Mouse (Mus musculus): ENCODE data around the gene Serpina16. TPM values are rescaled to one million over a fixed set of nuclear protein-coding genes. Genes with fewer than 3 reads are reported as not detected.

The Serpina16 gene
- polyA plus RNA-seq (2012; rRNA removed) (0.03 and 0.04 TPM in 2 replicates), polyA plus RNA-seq (2014; fragmentation: Nextera tagmentation; extraction: Ambion mirVana) (0.06 and 0.11 TPM in 2 replicates)

DNA sequence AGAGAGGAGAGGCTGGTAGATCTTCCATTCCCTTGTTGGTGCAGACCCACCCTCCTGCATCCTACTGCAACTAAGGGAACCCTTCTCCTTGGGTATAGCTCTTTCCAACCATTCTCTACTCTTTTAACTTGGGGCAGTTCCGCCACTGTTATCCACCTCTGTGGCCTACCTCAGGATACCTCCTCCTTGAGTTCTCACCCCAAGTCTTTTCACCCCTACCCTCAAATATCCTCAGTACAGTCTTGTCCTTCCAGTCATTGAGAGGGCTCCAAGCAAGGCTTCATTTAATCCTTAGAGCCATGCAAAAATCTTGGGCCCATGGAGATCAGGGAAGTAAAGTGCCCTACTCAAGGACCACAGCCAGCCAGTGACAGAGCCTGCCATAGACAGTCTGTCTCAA is at the start of gene Serpina16:
Serpina16 (minus strand) TSS at position 101 of the 400 bp plus-strand sequence.
- Histone ChIP-seq H3K27ac (no peak within 1 kb of the TSS), H3K9ac (replicated peaks) (no peak within 1 kb of the TSS), H3K9me3 (ENCODE audit: control insufficient read depth, low read length) (no peaks in the 10 kb centered on the region), H3K4me2 (ENCODE audit: low read depth) (no peak within 1 kb of the TSS), H3K4me3 (ENCODE audit: insufficient read depth in 1 of 2, low read depth in 2 of 2, low read length in 2 of 2) (no peak within 1 kb of the TSS), H3K27me3 (ENCODE audit: control insufficient read depth, insufficient read depth, low read length) (no peaks in the 10 kb centered on the region), H3K36me3 (replicated peaks; ENCODE audit: control insufficient read depth, insufficient read depth, low read depth) (no peaks in the 10 kb centered on the region), H3K4me1 (replicated peaks; ENCODE audit: control insufficient read depth in 2 of 2, insufficient read depth in 2 of 2, low read length in 1 of 2) (peaks cover 0 to 13% of the 10 kb centered on the region in 2 experiments; a peak in 2 of 4 replicates)
- WGBS (ENCODE audit: insufficient replicate concordance) = 61% methylated on average over 1 of the region's 1 CpGs
- no peak for DNase-seq (ENCODE audit: low read depth in 3 of 3, low spot score in 3 of 3)
- no peak for TF ChIP-seq EP300 (IDR thresholded peaks at IDR 0.05; ENCODE audit: low read depth)
- no peak for TF ChIP-seq CTCF (IDR thresholded peaks at IDR 0.05; ENCODE audit: low read depth)
- ATAC-seq (ENCODE audit: insufficient read depth) = no peak

DNA sequence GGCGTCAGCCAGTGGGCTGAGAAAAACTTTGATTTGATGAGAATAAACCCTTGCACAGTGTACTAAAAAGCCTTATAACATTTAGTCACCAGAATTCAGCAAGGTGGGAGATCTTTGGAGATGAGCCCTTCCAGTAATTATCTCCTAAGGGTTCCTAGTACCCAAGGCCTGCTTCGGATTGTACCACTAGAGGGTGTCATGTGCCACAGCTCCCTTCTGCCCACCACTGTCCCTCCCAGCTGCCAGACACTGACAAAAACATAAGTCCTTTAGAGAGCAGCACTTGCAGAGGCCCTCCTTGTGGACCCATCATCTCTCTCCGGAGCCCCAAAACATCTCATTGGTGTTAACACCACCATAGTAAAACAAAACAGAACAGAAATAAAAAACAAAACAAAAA is 35.6 kb upstream of the Serpina16 start:
- Histone ChIP-seq H3K9me3 (ENCODE audit: control insufficient read depth, low read length) (no peaks in the 10 kb centered on the region), H3K27me3 (ENCODE audit: control insufficient read depth, insufficient read depth, low read length) (no peaks in the 10 kb centered on the region), H3K36me3 (replicated peaks; ENCODE audit: control insufficient read depth, insufficient read depth, low read depth) (no peaks in the 10 kb centered on the region), H3K9ac (replicated peaks) (no peak overlapping the region), H3K27ac (no peak overlapping the region), H3K4me2 (ENCODE audit: low read depth) (no peak overlapping the region), H3K4me1 (replicated peaks; ENCODE audit: control insufficient read depth in 2 of 2, insufficient read depth in 2 of 2, low read length in 1 of 2) (peaks cover 0 to 6% of the 10 kb centered on the region in 2 experiments; a peak in 1 of 4 replicates), H3K4me3 (ENCODE audit: insufficient read depth in 1 of 2, low read depth in 2 of 2, low read length in 2 of 2) (no peak overlapping the region)
- DNase-seq (ENCODE audit: low read depth in 3 of 3, low spot score in 3 of 3) = no peak
- peak; percentile 26; the same call in 1 of the 2 replicates for TF ChIP-seq CTCF (IDR thresholded peaks at IDR 0.05; ENCODE audit: low read depth)
- no peak for TF ChIP-seq EP300 (IDR thresholded peaks at IDR 0.05; ENCODE audit: low read depth)
- WGBS (ENCODE audit: insufficient replicate concordance) = 54% methylated on average over 3 of the region's 3 CpGs
- no peak for ATAC-seq (ENCODE audit: insufficient read depth)

GRCm38 (mm10) chr12:103710405-103710804 is 34.5 kb upstream of the Serpina16 start:
- H3K27me3 ChIP-seq (ENCODE audit: control insufficient read depth, insufficient read depth, low read length) = no peaks in the 10 kb centered on the region
- no peaks in the 10 kb centered on the region for H3K9me3 ChIP-seq (ENCODE audit: control insufficient read depth, low read length)
- DNase-seq (ENCODE audit: low read depth in 3 of 3, low spot score in 3 of 3) (no peak), ATAC-seq (ENCODE audit: insufficient read depth) (no peak)
- WGBS (ENCODE audit: insufficient replicate concordance) = 57% methylated on average over 1 of the region's 1 CpGs
- H3K36me3 ChIP-seq (replicated peaks; ENCODE audit: control insufficient read depth, insufficient read depth, low read depth) = no peaks in the 10 kb centered on the region
- TF ChIP-seq EP300 (IDR thresholded peaks at IDR 0.05; ENCODE audit: low read depth) (no peak), CTCF (IDR thresholded peaks at IDR 0.05; ENCODE audit: low read depth) (peak; percentile 42; the same call in 1 of the 2 replicates)
- H3K9ac ChIP-seq (replicated peaks) = no peak overlapping the region
- H3K4me1 ChIP-seq (replicated peaks; ENCODE audit: control insufficient read depth in 2 of 2, insufficient read depth in 2 of 2, low read length in 1 of 2) = peaks cover 0 to 10% of the 10 kb centered on the region in 2 experiments; a peak in 1 of 4 replicates
- no peak overlapping the region for H3K27ac ChIP-seq
- H3K4me2 ChIP-seq (ENCODE audit: low read depth) = no peak overlapping the region
- no peak overlapping the region for H3K4me3 ChIP-seq (ENCODE audit: insufficient read depth in 1 of 2, low read depth in 2 of 2, low read length in 2 of 2)

- peaks cover 0 to 15% of the 10 kb centered on the region in 2 experiments; a peak in 2 of 4 replicates for H3K4me1 ChIP-seq (replicated peaks; ENCODE audit: control insufficient read depth in 2 of 2, insufficient read depth in 2 of 2, low read length in 1 of 2)
- H3K4me2 ChIP-seq (ENCODE audit: low read depth) = no peak overlapping the region
- H3K9me3 ChIP-seq (ENCODE audit: control insufficient read depth, low read length) = no peaks in the 10 kb centered on the region
- no peaks in the 10 kb centered on the region for H3K27me3 ChIP-seq (ENCODE audit: control insufficient read depth, insufficient read depth, low read length)
- no peak overlapping the region for H3K27ac ChIP-seq
- H3K36me3 ChIP-seq (replicated peaks; ENCODE audit: control insufficient read depth, insufficient read depth, low read depth) = no peaks in the 10 kb centered on the region
- H3K4me3 ChIP-seq (ENCODE audit: insufficient read depth in 1 of 2, low read depth in 2 of 2, low read length in 2 of 2) = no peak overlapping the region
- WGBS (ENCODE audit: insufficient replicate concordance) = 41% methylated on average over 4 of the region's 4 CpGs
- H3K9ac ChIP-seq (replicated peaks) = no peak overlapping the region
- ATAC-seq (ENCODE audit: insufficient read depth) (peak; percentile 61), DNase-seq (ENCODE audit: low read depth in 3 of 3, low spot score in 3 of 3) (peak in 2 of 3 experiments; percentile 20 to 31)
- TF ChIP-seq CTCF (IDR thresholded peaks at IDR 0.05; ENCODE audit: low read depth) (no peak), EP300 (IDR thresholded peaks at IDR 0.05; ENCODE audit: low read depth) (no peak)
Measured at GRCm38 (mm10) chr12:103706113-103706512, 30.2 kb upstream of the Serpina16 start.

DNA sequence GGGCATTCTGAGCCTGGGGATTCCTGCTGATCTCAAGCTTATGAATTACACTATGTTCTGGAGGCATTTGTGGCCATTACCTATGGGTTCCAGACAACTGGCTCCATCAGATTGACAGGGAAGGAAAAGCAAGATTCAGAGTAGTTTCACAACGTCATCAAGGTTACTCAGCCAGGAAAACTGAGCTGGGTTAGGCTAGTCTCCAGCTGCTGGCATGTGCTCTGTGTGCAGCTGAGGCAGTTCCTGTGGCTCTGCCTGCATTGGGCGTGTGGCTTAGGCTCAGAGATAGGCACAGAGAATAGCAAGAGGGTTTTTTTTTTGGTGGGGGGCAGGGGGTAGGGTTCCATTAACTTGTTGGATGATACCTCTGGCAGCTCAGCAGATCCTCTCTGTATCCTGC is 29.6 kb upstream of the Serpina16 start:
- ATAC-seq (ENCODE audit: insufficient read depth) = no peak
- H3K27ac ChIP-seq = no peak overlapping the region

More for the DNA sequence above, 29.6 kb upstream of the Serpina16 start:
- TF ChIP-seq EP300 (IDR thresholded peaks at IDR 0.05; ENCODE audit: low read depth) (no peak), CTCF (IDR thresholded peaks at IDR 0.05; ENCODE audit: low read depth) (no peak)
- Histone ChIP-seq H3K36me3 (replicated peaks; ENCODE audit: control insufficient read depth, insufficient read depth, low read depth) (no peaks in the 10 kb centered on the region), H3K9ac (replicated peaks) (no peak overlapping the region), H3K4me1 (replicated peaks; ENCODE audit: control insufficient read depth in 2 of 2, insufficient read depth in 2 of 2, low read length in 1 of 2) (peaks cover 0 to 15% of the 10 kb centered on the region in 2 experiments; a peak in 2 of 4 replicates), H3K4me3 (ENCODE audit: insufficient read depth in 1 of 2, low read depth in 2 of 2, low read length in 2 of 2) (no peak overlapping the region), H3K27me3 (ENCODE audit: control insufficient read depth, insufficient read depth, low read length) (no peaks in the 10 kb centered on the region), H3K9me3 (ENCODE audit: control insufficient read depth, low read length) (no peaks in the 10 kb centered on the region), H3K4me2 (ENCODE audit: low read depth) (no peak overlapping the region)
- no peak for DNase-seq (ENCODE audit: low read depth in 3 of 3, low spot score in 3 of 3)
- WGBS (ENCODE audit: insufficient replicate concordance) = 28% methylated on average over 2 of the region's 2 CpGs
